Mouse (Mus musculus) stomach, embryonic 14.5 days (tissue): Measurements from ENCODE around the gene Hras. TPM values are rescaled to one million over a fixed set of nuclear protein-coding genes. Genes with fewer than 3 reads are reported as not detected.

Source experiments
- ATAC-seq: fragments of 200-750 bp; cut with Nextera tagmentation; 2 replicates; pipeline ENCODE4 v1.8.0; 2017; ENCODE audit warnings: low read depth, moderate TSS enrichment; ENCODE audit not compliant: insufficient number of reproducible peaks, insufficient read depth, low FRiP score
- H3K27ac ChIP-seq: fragments of 300-500 bp; sonication (generic); 2 replicates; pipeline ENCODE4 v1.5.1; 2014; ENCODE audit warnings: mild to moderate bottlenecking, low read length, moderate library complexity, mixed read lengths
- H3K27me3 ChIP-seq: fragments of 300-500 bp; sonication (generic); 2 replicates; pipeline ENCODE4 v1.6.1; 2014; ENCODE audit warnings: low read length, control low read depth, mixed read lengths; ENCODE audit not compliant: control insufficient read depth, insufficient read depth
- H3K36me3 ChIP-seq: fragments of 300-500 bp; sonication (generic); 2 replicates; pipeline ENCODE4 v1.6.1; 2014; ENCODE audit warnings: mild to moderate bottlenecking, control low read depth, low read length, moderate library complexity, mixed read lengths; ENCODE audit not compliant: control insufficient read depth, insufficient read depth
- H3K4me1 ChIP-seq: fragments of 300-500 bp; sonication (generic); 2 replicates; pipeline ENCODE4 v1.6.1; 2014; ENCODE audit warnings: low read length, control low read depth, mixed read lengths; ENCODE audit not compliant: control insufficient read depth, insufficient read depth
- H3K4me2 ChIP-seq: fragments of 300-500 bp; sonication (generic); replicated peaks from 2 replicates; pipeline ENCODE4 v1.6.1; 2014; ENCODE audit warnings: low read depth, low read length, control low read depth
- H3K4me3 ChIP-seq: fragments of 300-500 bp; sonication (generic); 2 replicates; pipeline ENCODE4 v1.5.1; 2014; ENCODE audit warnings: low read depth, low read length, control low read depth
- H3K9ac ChIP-seq: fragments of 300-500 bp; sonication (generic); replicated peaks from 2 replicates; pipeline ENCODE4 v1.6.1; 2014; ENCODE audit warnings: low read depth, mild to moderate bottlenecking, control low read depth, low read length, moderate library complexity, mixed read lengths
- H3K9me3 ChIP-seq: fragments of 300-500 bp; sonication (generic); 2 replicates; pipeline ENCODE4 v1.6.1; 2016; ENCODE audit warnings: low read depth, low read length, control low read depth; ENCODE audit not compliant: control insufficient read depth
- WGBS: fragments of 180-500 bp; shearing (Covaris S2); extraction: QIAGEN DNeasy Blood & Tissue Kit; methylation state at CpG from one replicate; pipeline ENCODE4 v1.1.7; 2014; 5-methylcytosine and 5-hydroxymethylcytosine counted together
- polyA plus RNA-seq: library from polyadenylated mRNA; unstranded; fragments of >200 nt; fragmentation: Nextera tagmentation; extraction: Ambion mirVana; gene quantifications from 2 replicates; pipeline ENCODE4 v1.2.1, GENCODE M21; 2014

Gene Hras
- polyA plus RNA-seq, 1 experiment from 2014 or later = 79.4 TPM

- Histone ChIP-seq H3K9me3 (no peaks in the 10 kb centered on the region), H3K27me3 (no peaks in the 10 kb centered on the region), H3K4me2 (no peak overlapping the region), H3K9ac (no peak overlapping the region), H3K4me3 (no peak overlapping the region), H3K4me1 (0 out of 2 replicates have a peak, but pooled peaks cover 6% of the 10 kb centered on the region), H3K36me3 (no peaks in the 10 kb centered on the region), H3K27ac (no peak overlapping the region)
- WGBS = 1% methylated on average over 8 of the region's 8 CpGs
- ATAC-seq = no peak
Observed at GRCm38 (mm10) chr7:141176173-141176572, 17.6 kb downstream of the Hras start.

DNA sequence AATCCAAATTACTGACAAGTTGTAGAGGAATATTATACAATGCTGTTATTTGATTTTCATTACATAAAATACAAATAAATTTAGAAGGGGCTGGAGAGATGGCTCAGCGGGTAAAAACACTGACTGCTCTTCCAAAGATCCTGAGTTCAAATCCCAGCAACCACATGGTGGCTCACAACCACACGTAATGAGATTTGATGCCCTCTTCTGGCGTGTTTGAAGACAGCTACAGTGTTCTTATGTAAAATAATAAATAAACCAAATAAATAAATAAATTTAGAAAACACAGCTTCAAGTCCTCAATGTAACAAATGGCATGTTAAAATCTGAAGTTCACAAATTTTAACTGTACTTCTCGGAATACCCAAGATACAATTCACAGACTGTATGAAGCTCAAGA is 18.7 kb downstream of the Hras start:
- 0 out of 2 replicates have a peak, but pooled peaks cover 6% of the 10 kb centered on the region for H3K4me1 ChIP-seq
- H3K4me3 ChIP-seq = no peak overlapping the region
- no peak overlapping the region for H3K4me2 ChIP-seq
- ATAC-seq = no peak
- H3K27me3 ChIP-seq = no peaks in the 10 kb centered on the region
- no peaks in the 10 kb centered on the region for H3K36me3 ChIP-seq
- WGBS = 92% methylated on average over 4 of the region's 4 CpGs
- H3K9me3 ChIP-seq = no peaks in the 10 kb centered on the region
- no peak overlapping the region for H3K27ac ChIP-seq
- H3K9ac ChIP-seq = no peak overlapping the region

DNA sequence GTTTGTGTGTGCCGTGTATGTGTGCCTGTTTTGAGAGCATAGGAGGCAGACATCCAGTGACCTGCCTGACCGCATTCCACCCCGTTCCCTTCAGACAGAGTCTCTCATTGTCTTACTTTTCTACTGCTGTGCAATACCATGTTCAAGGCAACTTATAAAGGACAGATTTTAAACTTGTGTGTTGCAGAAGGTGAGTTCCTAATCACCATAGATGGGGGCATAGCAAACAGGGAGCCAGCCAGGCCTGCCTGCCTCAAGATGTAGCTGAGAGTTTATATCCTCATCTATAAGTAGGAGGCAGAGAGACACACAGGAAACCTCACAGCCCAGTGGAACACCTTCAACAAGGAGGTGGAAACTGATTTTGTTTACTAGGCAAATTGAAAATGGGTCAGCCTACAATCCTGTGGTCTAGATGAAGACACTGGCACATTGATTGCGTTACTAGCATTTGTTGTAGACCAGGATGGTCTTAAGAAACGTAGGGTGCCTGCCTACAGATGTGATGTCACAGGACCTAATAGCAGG is 20.4 kb downstream of the Hras start:
- no peaks in the 10 kb centered on the region for H3K27me3 ChIP-seq
- H3K36me3 ChIP-seq = no peaks in the 10 kb centered on the region
- no peak for ATAC-seq
- no peaks in the 10 kb centered on the region for H3K9me3 ChIP-seq
- peaks cover 17% of the 10 kb centered on the region for H3K4me1 ChIP-seq
- peak overlapping the region; percentile 54 for H3K4me3 ChIP-seq
- peak overlapping the region; percentile 72 for H3K4me2 ChIP-seq
- H3K9ac ChIP-seq = peak overlapping the region; percentile 61; the same call in 1 of the 2 replicates
- 72% methylated on average over 5 of the region's 5 CpGs for WGBS
- H3K27ac ChIP-seq = peak overlapping the region; percentile 90

GRCm38 (mm10) chr7:141172116-141173006 is 21.4 kb downstream of the Hras start, which contains the start of gene Rnh1:
Gene Rnh1, minus strand, starts transcription at chr7:141172857.
- H3K36me3 ChIP-seq = no peaks in the 10 kb centered on the region
- 3% methylated on average over 55 of the region's 55 CpGs for WGBS
- H3K9me3 ChIP-seq = no peaks in the 10 kb centered on the region
- H3K4me2 ChIP-seq = peak within 1 kb of the TSS; percentile 72
- H3K4me1 ChIP-seq = peaks cover 22% of the 10 kb centered on the region
- peak; percentile 92 for ATAC-seq
- H3K27ac ChIP-seq = peak within 1 kb of the TSS; percentile 90
- peak within 1 kb of the TSS; percentile 54 for H3K4me3 ChIP-seq
- no peaks in the 10 kb centered on the region for H3K27me3 ChIP-seq
- peak within 1 kb of the TSS; percentile 61 for H3K9ac ChIP-seq

DNA sequence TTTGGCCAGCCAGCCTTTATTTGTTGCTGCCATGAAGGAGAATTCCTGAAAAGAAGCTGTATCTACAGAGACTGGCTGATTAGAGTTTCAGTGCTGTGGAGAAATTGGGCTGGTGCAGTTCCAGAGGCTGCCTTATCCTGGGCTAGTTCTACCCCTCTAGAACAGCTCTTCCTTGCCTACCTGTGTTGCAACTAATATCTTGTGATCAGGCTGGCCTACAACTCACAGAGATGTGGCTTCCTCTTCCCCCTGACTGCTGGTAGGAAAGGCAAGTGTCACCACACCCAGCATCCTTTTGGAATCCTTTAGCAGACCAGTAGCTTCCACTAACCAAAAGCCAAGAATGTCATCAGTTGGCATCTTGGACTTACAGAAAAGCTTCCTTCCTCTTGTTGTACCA is 23.9 kb downstream of the Hras start:
- ATAC-seq = no peak
- Histone ChIP-seq H3K4me3 (no peak overlapping the region), H3K4me1 (peaks cover 22% of the 10 kb centered on the region), H3K4me2 (no peak overlapping the region), H3K36me3 (peaks cover 10% of the 10 kb centered on the region; the same call in 1 of the 2 replicates), H3K27ac (no peak overlapping the region), H3K9me3 (no peaks in the 10 kb centered on the region), H3K27me3 (no peaks in the 10 kb centered on the region), H3K9ac (no peak overlapping the region)

GRCm38 (mm10) chr7:141169300-141169699 is 24.5 kb downstream of the Hras start:
- H3K27me3 ChIP-seq = no peaks in the 10 kb centered on the region
- peak overlapping the region; percentile 52 for H3K4me2 ChIP-seq
- WGBS = 38% methylated on average over 1 of the region's 1 CpGs
- H3K9ac ChIP-seq = peak overlapping the region; percentile 6; the same call in 1 of the 2 replicates
- H3K36me3 ChIP-seq = peaks cover 15% of the 10 kb centered on the region; the same call in 1 of the 2 replicates
- peak overlapping the region; percentile 61 for H3K27ac ChIP-seq
- peaks cover 22% of the 10 kb centered on the region for H3K4me1 ChIP-seq
- no peak for ATAC-seq
- no peak overlapping the region for H3K4me3 ChIP-seq
- H3K9me3 ChIP-seq = no peaks in the 10 kb centered on the region

DNA sequence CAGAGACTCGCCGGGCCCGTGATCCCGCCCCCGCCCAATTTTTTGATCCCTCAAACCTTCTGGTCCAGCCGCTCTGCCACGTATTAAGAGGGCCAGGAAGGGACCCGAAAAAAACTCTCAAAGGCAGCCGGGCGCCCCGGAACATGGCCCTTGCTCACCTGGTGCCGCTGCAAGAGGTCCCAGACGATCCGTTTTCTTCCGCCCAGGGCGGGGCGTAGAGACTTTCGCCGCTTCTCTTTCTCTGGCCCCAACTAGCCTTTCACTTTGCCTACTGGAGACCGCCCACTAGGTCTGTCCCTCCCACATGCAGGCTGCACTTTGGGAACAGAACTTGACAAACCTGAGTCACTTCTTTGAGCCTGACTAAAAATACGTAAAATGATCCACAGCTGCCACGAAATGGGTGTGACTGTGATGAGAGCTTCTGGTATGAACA is 25.3 kb downstream of the Hras start:
- Histone ChIP-seq H3K9ac (peak overlapping the region; percentile 57), H3K4me2 (peak overlapping the region; percentile 52), H3K9me3 (no peaks in the 10 kb centered on the region), H3K4me1 (peaks cover 20% of the 10 kb centered on the region), H3K4me3 (peak overlapping the region; percentile 43), H3K27ac (peak overlapping the region; percentile 61; the same call in 1 of the 2 replicates), H3K27me3 (no peaks in the 10 kb centered on the region), H3K36me3 (peaks cover 23% of the 10 kb centered on the region; the same call in 1 of the 2 replicates)
- under 1% methylated on average over 22 of the region's 22 CpGs for WGBS
- ATAC-seq = peak; percentile 42; the same call in 1 of the 2 replicates

- Histone ChIP-seq H3K4me3 (peak overlapping the region; percentile 43), H3K9ac (peak overlapping the region; percentile 57), H3K36me3 (peaks cover 28% of the 10 kb centered on the region), H3K4me2 (peak overlapping the region; percentile 52), H3K9me3 (no peaks in the 10 kb centered on the region), H3K27me3 (no peaks in the 10 kb centered on the region), H3K27ac (peak overlapping the region; percentile 61), H3K4me1 (peaks cover 16% of the 10 kb centered on the region)
- whole genome bisulfite sequencing = 12% methylated on average over 7 of the region's 7 CpGs
- ATAC-seq = 0 out of 2 replicates have a peak, but pooled peaks have one; percentile 1
Observed at GRCm38 (mm10) chr7:141167901-141168517, 25.8 kb downstream of the Hras start.
